Mouse (Mus musculus) left cerebral cortex, adult 2 months (tissue): ENCODE measurements around the gene Sap18. TPM values are rescaled to one million over a fixed set of nuclear protein-coding genes. Genes with fewer than 3 reads are reported as not detected.
"Not testable (repeated sequence)": the region's sequence is repeated elsewhere in the genome, so short reads cannot be mapped to it uniquely, and the experiment has no call there.

Experiments used
- DNase-seq, 2 experiments: peaks; one replicate each; pipeline ENCODE4 v3.0.0; 2021 to 2022; ENCODE audit warnings: low spot score in 2 of 2, mixed read lengths in 1 of 2; ENCODE audit errors: extremely low spot score in 1 of 2
- H3K27ac ChIP-seq: fragments of 200-600 bp; 2 replicates; pipeline ENCODE4 v1.8.1; 2022
- H3K4me3 ChIP-seq: fragments of 200-600 bp; 2 replicates; pipeline ENCODE4 v1.8.1; 2022
- CTCF ChIP-seq: fragments of 200-600 bp; IDR thresholded peaks from 2 replicates; pipeline ENCODE4 v1.8.1; 2022; ENCODE audit warnings: antibody characterized with exemption, mild to moderate bottlenecking, moderate library complexity
- intact Hi-C: fragments of 180-260 bp; cut with DNase I; formaldehyde crosslinking; loops from one replicate; pipeline ENCODE4 v1.15.1; 2025
- microRNA-seq, 2 experiments: library from miRNA; unstranded; fragments of <30 nt; microRNA quantifications; one replicate each; pipeline ENCODE4 v1.2.0; 2021
- total RNA-seq, 2 experiments: library from RNA; stranded (reverse); gene quantifications; 2 replicates each; pipeline ENCODE4 v1.2.3; 2021

Gene Sap18
- total RNA-seq, 2 experiments from 2014 or later = 54.3 to 56.0 TPM

DNA sequence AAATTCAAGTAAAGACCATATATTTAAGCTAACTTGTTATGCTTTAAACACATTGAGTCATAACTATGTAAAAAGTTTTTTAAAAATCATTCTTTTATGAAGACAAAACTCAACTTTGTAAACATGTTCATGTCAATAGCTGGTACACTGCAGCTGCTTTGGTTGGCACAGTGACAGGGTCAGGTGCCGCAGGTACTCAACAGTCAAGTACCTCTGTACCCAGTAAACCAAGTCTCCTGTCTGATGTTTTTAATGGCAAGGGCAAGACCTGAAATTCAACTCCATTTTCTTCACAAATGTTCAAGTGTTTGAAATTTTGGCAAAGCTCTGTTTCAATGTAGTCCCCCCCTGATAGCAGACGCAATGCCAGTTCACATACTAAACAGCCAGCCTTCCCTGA lies 35.5 kb downstream of the Sap18 start:
- intact Hi-C loops = no loop called here
- Histone ChIP-seq H3K27ac (no peak overlapping the region), H3K4me3 (no peak overlapping the region)
- DNase-seq = no peak
- no peak for TF ChIP-seq CTCF

DNA sequence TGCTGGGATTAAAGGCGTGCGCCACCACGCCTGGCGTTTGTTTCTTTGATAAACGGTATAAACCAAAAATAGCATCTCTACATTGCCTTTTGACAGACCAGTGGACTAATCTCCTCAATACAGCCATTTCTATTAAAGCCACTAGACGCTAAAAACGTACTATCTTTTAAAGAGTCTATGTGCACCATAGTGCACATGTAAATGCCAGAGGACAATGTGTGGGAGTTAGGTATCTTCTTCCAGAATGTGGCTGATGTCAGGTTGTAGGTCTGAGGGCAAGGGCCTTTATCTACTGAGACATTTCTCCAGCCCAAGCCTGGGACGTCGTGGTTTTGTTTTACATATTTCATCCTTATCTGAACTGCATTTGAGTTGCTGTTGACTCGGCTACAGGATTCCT lies 37.2 kb downstream of the Sap18 start:
- no peak for TF ChIP-seq CTCF

GRCm38 (mm10) chr14:57844535-57844934 lies 46.6 kb downstream of the Sap18 start:
- intact Hi-C loops = no loop called here
- DNase-seq = no peak
- TF ChIP-seq CTCF = no peak
- Histone ChIP-seq H3K27ac (no peak overlapping the region), H3K4me3 (no peak overlapping the region)

More for the DNA sequence above, 37.2 kb downstream of the Sap18 start:
- no peak overlapping the region for H3K27ac ChIP-seq
- H3K4me3 ChIP-seq = no peak overlapping the region
- intact Hi-C loops = no loop called here
- DNase-seq = no peak

GRCm38 (mm10) chr14:57848061-57848460 lies 50.1 kb downstream of the Sap18 start:
- DNase-seq, H3K4me3 ChIP-seq, H3K27ac ChIP-seq, intact Hi-C loops: not testable (repeated sequence)

DNA sequence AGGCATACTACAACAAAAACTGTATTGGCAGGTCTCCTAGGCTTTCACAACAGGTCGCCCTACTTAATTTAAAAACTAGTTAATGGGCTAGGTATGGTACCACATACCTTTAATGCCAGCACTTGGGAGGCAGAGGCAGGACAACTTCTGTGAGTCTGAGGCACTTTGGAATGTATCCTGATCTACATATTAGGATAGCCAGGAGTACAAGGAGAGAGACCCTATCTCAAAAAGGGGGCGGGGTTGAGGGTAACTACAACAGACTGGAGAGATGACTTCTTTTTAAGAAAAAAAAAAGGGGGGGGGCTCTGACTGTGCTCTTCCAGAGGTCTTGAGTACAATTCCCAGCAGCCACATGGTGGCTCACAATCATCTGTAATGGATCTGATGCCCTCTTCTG lies 50.7 kb downstream of the Sap18 start:
- no peak for DNase-seq
- intact Hi-C loops = no loop called here
- no peak overlapping the region for H3K27ac ChIP-seq
- no peak overlapping the region for H3K4me3 ChIP-seq
- no peak; the same call in 1 of the 2 replicates for TF ChIP-seq CTCF

GRCm38 (mm10) chr14:57850330-57850729 lies 52.4 kb downstream of the Sap18 start:
- no peak overlapping the region for H3K4me3 ChIP-seq
- DNase-seq = no peak
- no peak overlapping the region for H3K27ac ChIP-seq
- TF ChIP-seq CTCF = no peak
- intact Hi-C loops = no loop called here

GRCm38 (mm10) chr14:57852961-57853360 lies 55.0 kb downstream of the Sap18 start:
- H3K4me3 ChIP-seq = no peak overlapping the region
- no peak overlapping the region for H3K27ac ChIP-seq
- intact Hi-C loops = no loop called here
- TF ChIP-seq CTCF = no peak
- no peak for DNase-seq

- H3K4me3 ChIP-seq, H3K27ac ChIP-seq, intact Hi-C loops, DNase-seq: not testable (repeated sequence)
- peak; percentile 15 for TF ChIP-seq CTCF
Measured at GRCm38 (mm10) chr14:57856037-57856436, 58.1 kb downstream of the Sap18 start.

Small RNA genes within 50 kb of the gene (microRNA-seq; reads per million reads assigned to microRNA genes)
- gene Mir3077 = 3.3 to 3.4 reads per million in 2 experiments

Other genes with a start within 250 kb of the Sap18 start
- gene Eef1akmt1, start 226.6 kb upstream of the Sap18 start, total RNA-seq = 10 to 100 TPM; 30.7 to 38.0 TPM
- gene Xpo4, start 132.8 kb upstream of the Sap18 start, total RNA-seq = 10 to 100 TPM; 14.2 to 14.6 TPM
- 1 to 10 TPM in 1 of 2 experiments, under 1 TPM in 1; 0.40 to 1.8 TPM for gene Gm49361, start 52.1 kb upstream of the Sap18 start, total RNA-seq
- gene Lats2, start 39.8 kb upstream of the Sap18 start, total RNA-seq = 10 to 100 TPM; 17.0 to 22.2 TPM
- gene Ska3, start 28.0 kb downstream of the Sap18 start, total RNA-seq = under 1 TPM; 0.72 to 0.89 TPM
- gene Mrpl57, start 28.1 kb downstream of the Sap18 start, total RNA-seq = 10 to 100 TPM; 58.9 to 60.3 TPM
- 10 to 100 TPM; 35.2 to 37.4 TPM for gene Zdhhc20, start 92.1 kb downstream of the Sap18 start, total RNA-seq
- gene Micu2, start 201.1 kb downstream of the Sap18 start, total RNA-seq = 10 to 100 TPM; 25.6 to 26.0 TPM